Mouse (Mus musculus): ENCODE data around the gene Zbtb7a. TPM values are rescaled to one million over a fixed set of nuclear protein-coding genes. Genes with fewer than 3 reads are reported as not detected.

The Zbtb7a gene
- polyA plus RNA-seq, 1 experiment from 2014 or later, result 7.9 TPM

Other genes with a start within 250 kb of the Zbtb7a start
- 328 and 353 TPM in 2 replicates for gene Timm13, start 234.3 kb upstream of the Zbtb7a start, polyA plus RNA-seq (2014; fragmentation: Nextera tagmentation; extraction: Ambion mirVana)
- 14.6 and 19.0 TPM in 2 replicates for gene Lmnb2, start 217.0 kb upstream of the Zbtb7a start, polyA plus RNA-seq (2014; fragmentation: Nextera tagmentation; extraction: Ambion mirVana)
- gene Gadd45b, start 205.1 kb upstream of the Zbtb7a start, polyA plus RNA-seq (2014; fragmentation: Nextera tagmentation; extraction: Ambion mirVana), result 13.8 and 14.6 TPM in 2 replicates
- gene Gng7, start 120.3 kb upstream of the Zbtb7a start, polyA plus RNA-seq (2014; fragmentation: Nextera tagmentation; extraction: Ambion mirVana), result 6.6 and 7.2 TPM in 2 replicates
- 3.4 and 5.8 TPM in 2 replicates for gene Diras1, start 109.6 kb upstream of the Zbtb7a start, polyA plus RNA-seq (2014; fragmentation: Nextera tagmentation; extraction: Ambion mirVana)
- gene Slc39a3, start 97.8 kb upstream of the Zbtb7a start, polyA plus RNA-seq (2014; fragmentation: Nextera tagmentation; extraction: Ambion mirVana), result 9.2 and 11.0 TPM in 2 replicates
- gene Sgta, start 75.0 kb upstream of the Zbtb7a start, polyA plus RNA-seq (2014; fragmentation: Nextera tagmentation; extraction: Ambion mirVana), result 200 and 210 TPM in 2 replicates
- gene Thop1, start 65.2 kb upstream of the Zbtb7a start, polyA plus RNA-seq (2014; fragmentation: Nextera tagmentation; extraction: Ambion mirVana), result 44.1 and 46.4 TPM in 2 replicates
- 0.23 and 0.49 TPM in 2 replicates for gene Creb3l3, start 36.3 kb upstream of the Zbtb7a start, polyA plus RNA-seq (2014; fragmentation: Nextera tagmentation; extraction: Ambion mirVana)
- gene Map2k2, start 29.3 kb upstream of the Zbtb7a start, polyA plus RNA-seq (2014; fragmentation: Nextera tagmentation; extraction: Ambion mirVana), result 201 and 203 TPM in 2 replicates
- gene Pias4, start 32.7 kb downstream of the Zbtb7a start, polyA plus RNA-seq (2014; fragmentation: Nextera tagmentation; extraction: Ambion mirVana), result 52.7 and 54.1 TPM in 2 replicates
- 380 and 413 TPM in 2 replicates for gene Eef2, start 41.4 kb downstream of the Zbtb7a start, polyA plus RNA-seq (2014; fragmentation: Nextera tagmentation; extraction: Ambion mirVana)
- 49.9 and 53.3 TPM in 2 replicates for gene Dapk3, start 47.8 kb downstream of the Zbtb7a start, polyA plus RNA-seq (2014; fragmentation: Nextera tagmentation; extraction: Ambion mirVana)
- gene 4930442H23Rik, start 48.6 kb downstream of the Zbtb7a start, polyA plus RNA-seq (2014; fragmentation: Nextera tagmentation; extraction: Ambion mirVana), result not detected in 2 replicates
- gene Nmrk2, start 66.8 kb downstream of the Zbtb7a start, polyA plus RNA-seq (2014; fragmentation: Nextera tagmentation; extraction: Ambion mirVana), result 0.08 TPM in 1 of 2 replicates, not detected in the other
- gene Atcay, start 95.6 kb downstream of the Zbtb7a start, polyA plus RNA-seq (2014; fragmentation: Nextera tagmentation; extraction: Ambion mirVana), result 22.8 and 23.8 TPM in 2 replicates
- 3.4 and 4.3 TPM in 2 replicates for gene Zfr2, start 97.9 kb downstream of the Zbtb7a start, polyA plus RNA-seq (2014; fragmentation: Nextera tagmentation; extraction: Ambion mirVana)
- gene Matk, start 117.7 kb downstream of the Zbtb7a start, polyA plus RNA-seq (2014; fragmentation: Nextera tagmentation; extraction: Ambion mirVana), result 3.1 and 3.3 TPM in 2 replicates
- 179 and 182 TPM in 2 replicates for gene Mrpl54, start 131.7 kb downstream of the Zbtb7a start, polyA plus RNA-seq (2014; fragmentation: Nextera tagmentation; extraction: Ambion mirVana)
- gene Apba3, start 131.7 kb downstream of the Zbtb7a start, polyA plus RNA-seq (2014; fragmentation: Nextera tagmentation; extraction: Ambion mirVana), result 32.1 and 33.5 TPM in 2 replicates
- gene Tjp3, start 156.4 kb downstream of the Zbtb7a start, polyA plus RNA-seq (2014; fragmentation: Nextera tagmentation; extraction: Ambion mirVana), result 3.8 and 3.9 TPM in 2 replicates
- gene Pip5k1c, start 157.7 kb downstream of the Zbtb7a start, polyA plus RNA-seq (2014; fragmentation: Nextera tagmentation; extraction: Ambion mirVana), result 46.3 and 47.0 TPM in 2 replicates
- gene Cactin, start 185.9 kb downstream of the Zbtb7a start, polyA plus RNA-seq (2014; fragmentation: Nextera tagmentation; extraction: Ambion mirVana), result 26.0 and 28.9 TPM in 2 replicates
- gene Tbxa2r, start 193.5 kb downstream of the Zbtb7a start, polyA plus RNA-seq (2014; fragmentation: Nextera tagmentation; extraction: Ambion mirVana), result 2.3 TPM in 2 replicates
- gene Gipc3, start 208.0 kb downstream of the Zbtb7a start, polyA plus RNA-seq (2014; fragmentation: Nextera tagmentation; extraction: Ambion mirVana), result not detected in 2 replicates
- gene Hmg20b, start 215.3 kb downstream of the Zbtb7a start, polyA plus RNA-seq (2014; fragmentation: Nextera tagmentation; extraction: Ambion mirVana), result 90.2 and 100 TPM in 2 replicates
- gene Mfsd12, start 222.3 kb downstream of the Zbtb7a start, polyA plus RNA-seq (2014; fragmentation: Nextera tagmentation; extraction: Ambion mirVana), result 3.9 and 4.6 TPM in 2 replicates
- 0.47 TPM in 1 of 2 replicates, not detected in the other for gene 4930404N11Rik, start 230.6 kb downstream of the Zbtb7a start, polyA plus RNA-seq (2014; fragmentation: Nextera tagmentation; extraction: Ambion mirVana)
- 83.0 and 92.1 TPM in 2 replicates for gene Fzr1, start 243.3 kb downstream of the Zbtb7a start, polyA plus RNA-seq (2014; fragmentation: Nextera tagmentation; extraction: Ambion mirVana)
- gene Dohh, start 249.2 kb downstream of the Zbtb7a start, polyA plus RNA-seq (2014; fragmentation: Nextera tagmentation; extraction: Ambion mirVana), result 44.8 and 52.6 TPM in 2 replicates
- gene Gm48551, start 249.2 kb downstream of the Zbtb7a start, polyA plus RNA-seq (2014; fragmentation: Nextera tagmentation; extraction: Ambion mirVana), result 2.2 and 3.2 TPM in 2 replicates

Data from hindbrain, embryonic 11.5 days (tissue).